Mouse (Mus musculus) spleen, adult 12 weeks (tissue): ENCODE measurements around the gene Aldh1b1.

Source experiments
- DNase-seq: peaks from one replicate; pipeline ENCODE4 v3.0.0; 2022; ENCODE audit warnings: low spot score

The Aldh1b1 gene

GRCm38 (mm10) chr4:45785959-45786358, 12.9 kb upstream of the Aldh1b1 start:
- no peak for DNase-seq

GRCm38 (mm10) chr4:45786674-45787073, 12.1 kb upstream of the Aldh1b1 start:
- DNase-seq: no peak

GRCm38 (mm10) chr4:45788446-45789081, 10.3 kb upstream of the Aldh1b1 start:
- no peak for DNase-seq

DNA sequence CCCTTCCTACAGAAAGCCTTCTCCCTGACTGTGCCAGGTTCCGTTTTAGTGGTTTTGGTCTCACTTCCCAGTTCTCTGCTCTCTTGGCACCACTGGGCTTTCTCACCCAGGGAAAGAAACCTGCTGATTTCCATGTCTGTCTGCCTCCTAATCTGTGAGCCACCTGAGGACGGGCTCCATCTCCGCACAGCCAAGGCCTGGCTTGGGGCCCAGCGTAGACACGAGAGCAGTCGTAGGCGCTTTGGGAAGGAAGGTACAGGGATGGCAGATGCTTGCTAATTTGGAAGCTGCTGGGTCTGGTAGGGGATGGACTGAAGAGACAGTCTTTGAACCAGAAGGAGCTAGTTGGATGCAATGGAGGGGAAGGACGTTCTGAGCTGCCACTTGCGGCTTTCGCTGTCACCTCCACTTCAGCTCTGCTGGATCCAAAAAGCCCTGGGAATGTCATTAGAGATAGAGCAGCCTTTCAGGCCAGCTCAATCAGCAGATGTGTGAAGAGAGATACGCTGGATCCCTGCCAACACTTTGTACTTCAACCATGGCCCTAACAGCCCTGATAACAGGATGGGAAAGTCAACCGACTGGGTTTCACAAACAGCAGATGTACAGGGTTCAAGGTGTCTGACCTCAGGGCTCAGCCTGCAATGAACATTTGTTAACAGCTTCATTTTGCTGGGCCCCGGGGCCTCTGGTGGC, 9.4 kb upstream of the Aldh1b1 start:
- DNase-seq: no peak

DNA sequence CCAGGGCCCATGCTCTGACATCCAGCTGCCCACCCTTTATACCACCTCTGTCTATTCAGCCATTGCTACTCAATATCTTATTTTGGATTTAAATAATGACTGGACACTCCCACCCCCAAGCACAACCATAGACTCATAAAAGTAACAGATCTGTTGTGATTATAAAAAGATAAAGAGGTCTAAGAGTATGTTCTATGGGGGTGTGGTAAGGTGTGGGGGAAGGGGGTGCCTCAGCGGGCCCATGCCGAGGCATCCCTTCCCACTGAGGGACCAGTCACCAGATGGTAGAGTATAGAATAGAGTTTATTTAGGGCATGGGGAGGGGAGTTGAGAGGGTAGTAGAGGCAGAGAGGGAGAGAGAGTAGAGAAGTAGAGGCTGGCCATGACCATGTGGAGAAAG, 8.8 kb upstream of the Aldh1b1 start:
- no peak for DNase-seq

DNA sequence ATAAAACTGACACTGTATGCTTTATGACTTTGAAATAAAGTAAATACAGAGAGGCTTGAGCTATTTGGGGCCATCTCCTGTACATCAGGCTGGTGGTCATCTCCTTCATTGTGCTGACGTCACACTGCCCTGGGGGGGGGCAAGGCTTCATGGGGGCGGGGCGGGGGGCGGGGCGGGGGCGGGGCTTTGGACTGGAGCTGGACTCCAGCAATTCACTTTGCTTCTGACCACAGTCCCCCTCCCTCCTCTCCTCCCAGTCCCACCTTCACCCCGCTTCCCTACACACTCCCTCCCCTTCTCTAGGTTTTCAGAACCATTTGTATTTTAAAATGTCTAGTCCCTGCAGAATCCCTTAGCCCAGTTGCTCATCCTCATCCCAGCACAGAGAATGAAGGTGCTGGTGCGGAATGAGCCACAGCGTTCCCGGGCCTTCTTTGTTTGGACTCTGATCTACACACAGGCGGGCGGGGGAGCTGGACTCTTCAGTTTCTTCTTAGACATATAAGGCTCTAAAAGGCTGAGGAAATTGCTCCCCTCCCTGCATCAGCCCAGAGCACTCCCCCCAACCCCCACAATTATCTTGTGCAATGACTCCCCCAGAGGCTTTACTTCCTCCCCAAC, 3.5 kb upstream of the Aldh1b1 start:
- no peak for DNase-seq

- DNase-seq: no peak
Measured at GRCm38 (mm10) chr4:45796760-45797159, 2.1 kb upstream of the Aldh1b1 start.

- no peak for DNase-seq
Measured at GRCm38 (mm10) chr4:45799956-45800537, 1.2 kb downstream of the Aldh1b1 start.

- no peak for DNase-seq
Measured at GRCm38 (mm10) chr4:45802900-45803299, 4.1 kb downstream of the Aldh1b1 start.

GRCm38 (mm10) chr4:45808034-45808433, 9.2 kb downstream of the Aldh1b1 start:
- no peak for DNase-seq

DNA sequence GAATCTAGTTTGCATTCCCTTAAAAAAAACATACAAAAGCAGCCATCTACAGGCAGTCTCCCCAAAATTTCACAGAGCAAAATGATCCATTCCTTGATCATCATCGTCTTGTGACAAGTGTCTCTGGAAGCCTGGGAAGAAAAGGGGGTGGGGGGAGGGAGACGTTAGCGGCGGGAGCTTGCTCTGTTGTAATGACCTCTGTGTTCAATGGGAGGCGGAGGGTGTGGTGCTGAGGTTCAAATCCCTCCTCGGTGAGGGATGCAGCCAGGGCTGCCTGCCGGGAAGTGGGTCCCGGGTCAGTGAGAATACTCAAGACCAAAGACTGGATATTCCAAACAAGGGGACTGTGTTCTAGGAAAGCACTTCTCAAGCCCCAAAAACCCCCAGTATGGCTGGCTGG, 12.4 kb downstream of the Aldh1b1 start:
- no peak for DNase-seq

GRCm38 (mm10) chr4:45815542-45815941, 16.7 kb downstream of the Aldh1b1 start:
- DNase-seq: no peak

DNA sequence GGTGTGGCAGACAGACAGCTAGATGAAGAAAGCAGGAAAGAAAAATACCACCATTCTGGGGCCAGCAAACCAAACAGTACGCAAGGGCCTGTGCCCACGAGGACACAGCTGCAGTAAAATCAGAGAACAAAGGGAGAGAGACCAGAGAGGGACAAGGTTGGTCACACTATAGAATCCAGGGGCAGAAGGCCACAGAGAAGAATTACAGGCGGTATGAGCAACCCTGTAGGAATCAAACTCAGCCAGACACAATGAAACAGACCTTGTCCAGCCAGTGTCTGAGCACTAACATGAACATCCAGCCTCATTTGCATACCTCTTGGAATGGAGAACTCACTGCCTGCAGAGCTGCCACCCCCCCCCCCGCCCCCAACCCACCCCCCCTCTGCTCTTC, 20.0 kb downstream of the Aldh1b1 start:
- DNase-seq: no peak

- DNase-seq: no peak
Measured at GRCm38 (mm10) chr4:45819208-45819931, 20.5 kb downstream of the Aldh1b1 start.

GRCm38 (mm10) chr4:45820074-45820830, 21.4 kb downstream of the Aldh1b1 start:
- DNase-seq: peak; percentile 34

DNA sequence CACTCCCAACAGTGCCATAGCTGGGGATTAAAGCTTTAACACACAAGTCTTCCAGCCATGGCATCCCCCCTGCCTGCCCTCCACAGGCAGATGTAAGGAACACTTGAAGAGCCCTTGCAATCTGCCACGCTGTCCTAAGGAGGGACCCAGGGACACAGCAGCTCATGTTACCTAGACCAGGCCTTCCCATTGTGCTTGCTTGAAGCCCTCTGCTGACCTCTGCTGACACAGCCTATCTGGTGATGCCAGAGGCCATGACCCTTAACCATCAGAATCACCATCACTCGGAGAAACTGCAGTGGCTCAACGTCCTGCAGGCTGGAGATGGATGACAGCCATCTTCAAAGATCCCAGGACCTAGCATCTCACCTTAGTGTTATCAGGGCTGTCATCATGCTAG, 23.2 kb downstream of the Aldh1b1 start:
- no peak for DNase-seq

DNA sequence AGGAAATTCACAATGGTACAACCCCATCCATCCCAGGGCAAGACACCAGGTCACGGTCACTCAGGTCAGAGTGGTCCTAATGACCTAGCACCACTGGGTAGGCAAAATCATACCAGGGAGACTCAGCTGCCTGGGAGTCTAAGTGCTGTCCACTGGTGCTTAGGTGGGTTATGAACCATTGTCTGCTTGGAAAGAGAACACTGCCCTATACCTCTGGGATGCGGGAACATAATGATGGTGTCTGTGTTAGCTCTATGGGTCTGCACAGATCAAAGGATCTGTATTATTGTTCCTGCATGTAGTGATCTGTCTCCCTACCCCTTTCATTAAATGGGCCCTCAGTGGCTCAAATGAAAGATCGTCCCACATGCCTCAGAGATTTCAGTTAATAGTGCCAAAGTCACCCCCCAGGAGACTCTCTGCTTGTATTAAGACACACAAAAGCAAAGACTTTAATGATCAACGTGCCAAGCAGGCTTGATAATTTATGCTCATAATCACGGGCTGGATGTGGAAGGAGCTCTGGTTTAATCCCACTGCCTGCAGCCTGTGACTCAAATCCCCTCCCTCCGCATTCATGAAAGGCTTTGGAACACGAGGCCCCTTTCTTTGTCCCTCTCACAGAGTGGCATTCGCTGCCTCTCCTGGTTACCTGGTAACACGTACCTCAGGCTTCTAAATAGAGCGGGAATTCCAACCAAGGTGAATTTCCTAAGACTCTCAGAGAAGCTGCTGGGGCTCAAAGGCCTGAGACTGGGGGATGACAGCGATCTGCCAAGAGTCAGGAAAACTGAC, 24.2 kb downstream of the Aldh1b1 start:
- no peak for DNase-seq

- DNase-seq: no peak
Measured at GRCm38 (mm10) chr4:45824049-45824760, 25.4 kb downstream of the Aldh1b1 start.

DNA sequence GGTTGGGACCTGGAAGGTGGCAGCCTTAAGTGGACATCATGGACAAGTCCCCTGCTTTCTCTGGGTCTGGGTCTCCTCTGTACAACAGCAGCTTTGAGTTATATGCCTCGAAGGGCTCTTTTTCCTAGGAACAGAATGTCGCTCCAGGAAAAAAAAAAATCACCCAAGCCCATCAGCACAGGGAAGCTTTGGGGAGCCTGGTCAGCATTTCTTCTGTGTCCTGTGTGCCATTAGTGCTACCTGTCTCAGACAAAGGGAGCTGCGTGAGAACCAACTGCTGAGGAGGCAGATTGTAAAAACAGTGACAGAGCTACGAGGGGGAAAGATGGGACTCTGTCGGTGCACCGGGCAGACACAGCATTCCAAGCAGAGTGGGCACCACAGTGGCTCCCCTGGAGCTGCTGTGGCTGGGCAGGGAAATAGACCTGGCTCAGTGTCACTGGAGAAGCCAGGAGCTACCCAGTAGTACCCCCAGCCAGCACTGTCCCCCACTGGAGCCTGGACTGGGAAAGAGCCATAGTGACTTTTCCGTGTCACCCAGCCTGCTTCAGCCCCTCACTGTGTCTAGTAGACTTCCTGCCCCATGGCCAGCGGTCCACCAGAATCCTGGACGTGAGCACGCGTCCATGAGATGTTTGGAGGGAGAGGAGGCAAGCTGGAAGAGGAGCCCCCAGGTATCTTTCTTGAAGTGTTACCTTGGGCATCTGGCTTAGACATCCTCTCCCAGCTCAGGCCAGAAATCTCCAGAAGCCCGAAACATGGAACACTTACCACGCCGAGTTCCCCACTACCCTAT, 26.1 kb downstream of the Aldh1b1 start:
- DNase-seq: no peak
